Comparison of ENCODE assay signal across 22 mouse cellular contexts in the genomic region with DNA sequence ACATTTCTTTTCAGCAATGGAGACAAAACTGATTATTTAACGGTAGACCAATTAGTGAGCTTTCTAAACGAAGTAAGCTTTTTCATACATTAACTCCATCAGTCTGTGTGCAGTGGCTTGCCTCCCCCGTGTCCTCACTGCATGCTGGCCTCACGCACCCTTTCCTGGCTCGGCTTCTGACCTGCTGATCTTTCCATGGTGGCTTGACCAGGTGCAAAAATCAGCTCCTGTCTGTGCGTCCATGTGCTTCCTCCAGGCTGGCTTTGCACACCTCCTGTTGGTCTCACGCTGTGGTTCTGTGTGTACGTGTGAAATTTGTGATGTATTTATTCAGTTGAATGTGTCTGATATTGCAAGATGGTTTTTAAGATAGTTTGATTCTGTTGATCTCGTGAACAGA.
A peak's percentile ranks its signal among the peaks of the same experiment; 100 is the strongest.
DNase-seq lines count a peak whose midpoint lies in the region; ATAC-seq lines count a peak whose summit lies in the region.
"Had no signal": no experiment of that assay in that cellular context is flagged by ENCODE, and none has a peak within 500 bp of the region (broad histone marks: within the 10 kb centered on the region; RNA-seq: fewer than 3 reads in every experiment).

No protein-coding gene starts in this region.

- H3K4me1 ChIP-seq in hindbrain, embryonic 10.5 days (replicated peaks): peaks cover 20% of the 10 kb centered on the region; the same call in 1 of the 2 replicates
- H3K4me1 ChIP-seq: intestine, embryonic 15.5 days had no signal

- H3K9me3 ChIP-seq in hindbrain, embryonic 10.5 days: no peaks in the 10 kb centered on the region
- H3K9me3 ChIP-seq: embryonic facial prominence, embryonic 10.5 days; heart, embryonic 10.5 days; heart, embryonic 15.5 days; intestine, embryonic 15.5 days had no signal

- no peaks in the 10 kb centered on the region for H3K27me3 ChIP-seq in hindbrain, embryonic 10.5 days (ENCODE audit: insufficient read depth, poor library complexity, severe bottlenecking)
- H3K27me3 ChIP-seq: heart, embryonic 15.5 days; intestine, embryonic 15.5 days; Patski had no signal

- DNase-seq in cerebellum, postnatal 4 days (ENCODE audit: low spot score in 2 of 2): no peak
- DNase-seq in cerebellum, adult 11-12 months: peak; percentile 74
- DNase-seq in cerebellum, adult 9-10 months: peak; percentile 76
- no peak for DNase-seq in hindbrain, embryonic 10.5 days (ENCODE audit: low spot score)
- no peak for DNase-seq in urinary bladder, postnatal 4 days (ENCODE audit: low spot score in 2 of 2)
- DNase-seq: adrenal gland, postnatal 14 days; B cell, adult 2 months; gastrocnemius, adult 2 months; gastrocnemius, postnatal 25 days; heart, adult 18-20 months; heart, postnatal 14 days; kidney, adult 18-20 months had no signal

- ATAC-seq in cerebellum, adult (ENCODE audit: insufficient number of reproducible peaks, low FRiP score, low TSS enrichment): peak; percentile 67; the same call in 1 of the 2 replicates
- ATAC-seq in CD4-positive, CD25-positive, alpha-beta regulatory T cell, adult 4 months: no peak
- ATAC-seq: activated CD4-positive, CD25-positive, alpha-beta regulatory T cell, adult 4 months; forebrain, embryonic 14.5 days; intestine, embryonic 15.5 days; Patski had no signal

- no peaks in the 10 kb centered on the region for H3K36me3 ChIP-seq in hindbrain, embryonic 10.5 days
- H3K36me3 ChIP-seq: embryonic facial prominence, embryonic 10.5 days; heart, embryonic 10.5 days; heart, embryonic 15.5 days; intestine, embryonic 15.5 days had no signal

- H3K27ac ChIP-seq in hindbrain, embryonic 10.5 days: no peak overlapping the region
- H3K27ac ChIP-seq: embryonic facial prominence, embryonic 10.5 days; gastrocnemius, adult 2 months; heart, embryonic 10.5 days; heart, embryonic 15.5 days; hindbrain, embryonic 14.5 days; intestine, embryonic 15.5 days had no signal

- H3K4me3 ChIP-seq in hindbrain, embryonic 10.5 days: no peak overlapping the region
- H3K4me3 ChIP-seq: embryonic facial prominence, embryonic 10.5 days; gastrocnemius, adult 2 months; heart, embryonic 10.5 days; heart, embryonic 15.5 days; intestine, embryonic 15.5 days had no signal

- WGBS in hindbrain, embryonic 10.5 days: 77% methylated on average over 9 of the region's 9 CpGs

Comparison
In these comparisons a context has a peak if more than half of its experiments do, and no peak if none do; other contexts are left out.
1. DNase-seq: peak in cerebellum, adult 11-12 months (single experiment) and cerebellum, adult 9-10 months (single experiment); none in cerebellum, postnatal 4 days (0 of 2), hindbrain, embryonic 10.5 days (single experiment) and urinary bladder, postnatal 4 days (0 of 2).